Mouse (Mus musculus): Measurements from ENCODE around the gene Harbi1. TPM values are rescaled to one million over a fixed set of nuclear protein-coding genes. Genes with fewer than 3 reads are reported as not detected.
A peak's percentile ranks its signal among the peaks of the same experiment; 100 is the strongest.

Gene Harbi1
- polyA plus RNA-seq, 1 experiment from 2014 or later = 9.1 TPM

- ATAC-seq (ENCODE audit: low read depth) = no peak
- H3K4me2 ChIP-seq (ENCODE audit: low read depth, low read length) = no peak overlapping the region
- 57% methylated on average over 6 of the region's 6 CpGs for WGBS (ENCODE audit: insufficient replicate concordance)
These were observed 4.9 kb upstream of the Harbi1 start for GRCm38 (mm10) chr2:91705736-91706135.

GRCm38 (mm10) chr2:91706456-91706855, 4.2 kb upstream of the Harbi1 start:
- H3K4me1 ChIP-seq (ENCODE audit: control insufficient read depth, low read depth, low read length) = peaks cover 8% of the 10 kb centered on the region
- no peak overlapping the region for H3K27ac ChIP-seq (ENCODE audit: low read length)
- H3K4me3 ChIP-seq (ENCODE audit: low read depth, low read length) = no peak overlapping the region
- H3K27me3 ChIP-seq (ENCODE audit: control insufficient read depth, insufficient read depth, low read depth, low read length) = no peaks in the 10 kb centered on the region
- no peaks in the 10 kb centered on the region for H3K9me3 ChIP-seq (replicated peaks; ENCODE audit: control insufficient read depth, low read length)
- ATAC-seq (ENCODE audit: low read depth) = no peak
- H3K36me3 ChIP-seq (ENCODE audit: control insufficient read depth, insufficient read depth) = no peaks in the 10 kb centered on the region
- no peak overlapping the region for H3K4me2 ChIP-seq (ENCODE audit: low read depth, low read length)
- no peak overlapping the region for H3K9ac ChIP-seq (ENCODE audit: low read depth, low read length)

More at GRCm38 (mm10) chr2:91705736-91706135, 4.9 kb upstream of the Harbi1 start:
- Histone ChIP-seq H3K36me3 (ENCODE audit: control insufficient read depth, insufficient read depth) (no peaks in the 10 kb centered on the region), H3K4me3 (ENCODE audit: low read depth, low read length) (no peak overlapping the region), H3K27ac (ENCODE audit: low read length) (no peak overlapping the region), H3K4me1 (ENCODE audit: control insufficient read depth, low read depth, low read length) (peaks cover 7% of the 10 kb centered on the region), H3K9ac (ENCODE audit: low read depth, low read length) (no peak overlapping the region), H3K27me3 (ENCODE audit: control insufficient read depth, insufficient read depth, low read depth, low read length) (no peaks in the 10 kb centered on the region), H3K9me3 (replicated peaks; ENCODE audit: control insufficient read depth, low read length) (no peaks in the 10 kb centered on the region)

GRCm38 (mm10) chr2:91708361-91708760, 2.3 kb upstream of the Harbi1 start:
- Histone ChIP-seq H3K4me1 (ENCODE audit: control insufficient read depth, low read depth, low read length) (peaks cover 15% of the 10 kb centered on the region), H3K27ac (ENCODE audit: low read length) (no peak overlapping the region), H3K36me3 (ENCODE audit: control insufficient read depth, insufficient read depth) (no peaks in the 10 kb centered on the region), H3K4me2 (ENCODE audit: low read depth, low read length) (no peak overlapping the region), H3K27me3 (ENCODE audit: control insufficient read depth, insufficient read depth, low read depth, low read length) (no peaks in the 10 kb centered on the region), H3K9ac (ENCODE audit: low read depth, low read length) (no peak overlapping the region), H3K9me3 (replicated peaks; ENCODE audit: control insufficient read depth, low read length) (no peaks in the 10 kb centered on the region), H3K4me3 (ENCODE audit: low read depth, low read length) (no peak overlapping the region)
- WGBS (ENCODE audit: insufficient replicate concordance) = 92% methylated on average over 6 of the region's 6 CpGs
- ATAC-seq (ENCODE audit: low read depth) = no peak

- Histone ChIP-seq H3K36me3 (ENCODE audit: control insufficient read depth, insufficient read depth) (no peaks in the 10 kb centered on the region), H3K9me3 (replicated peaks; ENCODE audit: control insufficient read depth, low read length) (no peaks in the 10 kb centered on the region), H3K9ac (ENCODE audit: low read depth, low read length) (peak overlapping the region; percentile 81), H3K4me2 (ENCODE audit: low read depth, low read length) (peak overlapping the region; percentile 68), H3K27me3 (ENCODE audit: control insufficient read depth, insufficient read depth, low read depth, low read length) (no peaks in the 10 kb centered on the region), H3K4me1 (ENCODE audit: control insufficient read depth, low read depth, low read length) (peaks cover 15% of the 10 kb centered on the region), H3K27ac (ENCODE audit: low read length) (peak overlapping the region; percentile 93), H3K4me3 (ENCODE audit: low read depth, low read length) (peak overlapping the region; percentile 84)
- under 1% methylated on average over 8 of the region's 8 CpGs for WGBS (ENCODE audit: insufficient replicate concordance)
- no peak for ATAC-seq (ENCODE audit: low read depth)
These were observed 739 bp downstream of the Harbi1 start for GRCm38 (mm10) chr2:91711256-91711925.

- peaks cover 8% of the 10 kb centered on the region for H3K4me1 ChIP-seq (ENCODE audit: control insufficient read depth, low read depth, low read length)
- no peak for ATAC-seq (ENCODE audit: low read depth)
- no peak overlapping the region for H3K27ac ChIP-seq (ENCODE audit: low read length)
- no peaks in the 10 kb centered on the region for H3K27me3 ChIP-seq (ENCODE audit: control insufficient read depth, insufficient read depth, low read depth, low read length)
- no peaks in the 10 kb centered on the region for H3K9me3 ChIP-seq (replicated peaks; ENCODE audit: control insufficient read depth, low read length)
- no peak overlapping the region for H3K9ac ChIP-seq (ENCODE audit: low read depth, low read length)
- H3K36me3 ChIP-seq (ENCODE audit: control insufficient read depth, insufficient read depth) = no peaks in the 10 kb centered on the region
- no peak overlapping the region for H3K4me3 ChIP-seq (ENCODE audit: low read depth, low read length)
- no peak overlapping the region for H3K4me2 ChIP-seq (ENCODE audit: low read depth, low read length)
- WGBS (ENCODE audit: insufficient replicate concordance) = 67% methylated on average over 1 of the region's 1 CpGs
These were observed 4.3 kb downstream of the Harbi1 start for GRCm38 (mm10) chr2:91714921-91715320.

- H3K4me1 ChIP-seq (ENCODE audit: control insufficient read depth, low read depth, low read length) = no peaks in the 10 kb centered on the region
- H3K9me3 ChIP-seq (replicated peaks; ENCODE audit: control insufficient read depth, low read length) = no peaks in the 10 kb centered on the region
- 58% methylated on average over 6 of the region's 6 CpGs for WGBS (ENCODE audit: insufficient replicate concordance)
- H3K36me3 ChIP-seq (ENCODE audit: control insufficient read depth, insufficient read depth) = no peaks in the 10 kb centered on the region
- peak; percentile 76 for ATAC-seq (ENCODE audit: low read depth)
- H3K4me3 ChIP-seq (ENCODE audit: low read depth, low read length) = no peak overlapping the region
- no peak overlapping the region for H3K9ac ChIP-seq (ENCODE audit: low read depth, low read length)
- no peak overlapping the region for H3K4me2 ChIP-seq (ENCODE audit: low read depth, low read length)
- no peaks in the 10 kb centered on the region for H3K27me3 ChIP-seq (ENCODE audit: control insufficient read depth, insufficient read depth, low read depth, low read length)
- H3K27ac ChIP-seq (ENCODE audit: low read length) = 0 out of 2 replicates have a peak overlapping the region, but pooled peaks have one; percentile 41
These were observed 7.6 kb downstream of the Harbi1 start for GRCm38 (mm10) chr2:91718276-91718675.

GRCm38 (mm10) chr2:91723382-91723781, 12.7 kb downstream of the Harbi1 start:
- no peak for ATAC-seq (ENCODE audit: low read depth)

GRCm38 (mm10) chr2:91723951-91724350, 13.3 kb downstream of the Harbi1 start:
- H3K27me3 ChIP-seq (ENCODE audit: control insufficient read depth, insufficient read depth, low read depth, low read length) = no peaks in the 10 kb centered on the region
- no peak overlapping the region for H3K9ac ChIP-seq (ENCODE audit: low read depth, low read length)
- H3K4me2 ChIP-seq (ENCODE audit: low read depth, low read length) = no peak overlapping the region
- ATAC-seq (ENCODE audit: low read depth) = no peak
- no peaks in the 10 kb centered on the region for H3K9me3 ChIP-seq (replicated peaks; ENCODE audit: control insufficient read depth, low read length)
- H3K27ac ChIP-seq (ENCODE audit: low read length) = no peak overlapping the region
- no peaks in the 10 kb centered on the region; the same call in 1 of the 2 replicates for H3K4me1 ChIP-seq (ENCODE audit: control insufficient read depth, low read depth, low read length)
- no peak overlapping the region for H3K4me3 ChIP-seq (ENCODE audit: low read depth, low read length)
- no peaks in the 10 kb centered on the region for H3K36me3 ChIP-seq (ENCODE audit: control insufficient read depth, insufficient read depth)

More at GRCm38 (mm10) chr2:91723382-91723781, 12.7 kb downstream of the Harbi1 start:
- no peak overlapping the region for H3K27ac ChIP-seq (ENCODE audit: low read length)
- no peak overlapping the region for H3K4me3 ChIP-seq (ENCODE audit: low read depth, low read length)
- no peak overlapping the region for H3K9ac ChIP-seq (ENCODE audit: low read depth, low read length)
- no peaks in the 10 kb centered on the region for H3K36me3 ChIP-seq (ENCODE audit: control insufficient read depth, insufficient read depth)
- no peak overlapping the region for H3K4me2 ChIP-seq (ENCODE audit: low read depth, low read length)
- no peaks in the 10 kb centered on the region; the same call in 1 of the 2 replicates for H3K4me1 ChIP-seq (ENCODE audit: control insufficient read depth, low read depth, low read length)
- no peaks in the 10 kb centered on the region for H3K9me3 ChIP-seq (replicated peaks; ENCODE audit: control insufficient read depth, low read length)
- H3K27me3 ChIP-seq (ENCODE audit: control insufficient read depth, insufficient read depth, low read depth, low read length) = no peaks in the 10 kb centered on the region
- WGBS (ENCODE audit: insufficient replicate concordance) = 68% methylated on average over 4 of the region's 4 CpGs

GRCm38 (mm10) chr2:91724716-91725115, 14.1 kb downstream of the Harbi1 start:
- no peaks in the 10 kb centered on the region; the same call in 1 of the 2 replicates for H3K4me1 ChIP-seq (ENCODE audit: control insufficient read depth, low read depth, low read length)
- H3K9me3 ChIP-seq (replicated peaks; ENCODE audit: control insufficient read depth, low read length) = no peaks in the 10 kb centered on the region
- no peak overlapping the region for H3K27ac ChIP-seq (ENCODE audit: low read length)
- no peaks in the 10 kb centered on the region for H3K36me3 ChIP-seq (ENCODE audit: control insufficient read depth, insufficient read depth)
- no peak overlapping the region for H3K4me3 ChIP-seq (ENCODE audit: low read depth, low read length)
- WGBS (ENCODE audit: insufficient replicate concordance) = 31% methylated on average over 2 of the region's 2 CpGs
- 0 out of 2 replicates have a peak overlapping the region, but pooled peaks have one; percentile 9 for H3K4me2 ChIP-seq (ENCODE audit: low read depth, low read length)
- no peak overlapping the region for H3K9ac ChIP-seq (ENCODE audit: low read depth, low read length)
- no peak for ATAC-seq (ENCODE audit: low read depth)
- no peaks in the 10 kb centered on the region for H3K27me3 ChIP-seq (ENCODE audit: control insufficient read depth, insufficient read depth, low read depth, low read length)

All from liver, embryonic 16.5 days (tissue).